Mouse (Mus musculus) myocyte (in vitro differentiated cells): Measurements from ENCODE around the gene 3110082I17Rik. TPM values are rescaled to one million over a fixed set of nuclear protein-coding genes. Genes with fewer than 3 reads are reported as not detected.
"Not testable (repeated sequence)": the region's sequence is repeated elsewhere in the genome, so short reads cannot be mapped to it uniquely, and the experiment has no call there.

Source experiments
- H3K27me3 ChIP-seq: one replicate; pipeline ENCODE4 v1.6.1; 2011; ENCODE audit not compliant: control insufficient read depth, insufficient read depth, insufficient read length
- H3K36me3 ChIP-seq: one replicate; pipeline ENCODE4 v1.6.1; 2011; ENCODE audit not compliant: control insufficient read depth, insufficient read depth
- H3K4me2 ChIP-seq: one replicate; pipeline ENCODE4 v1.6.1; 2011; ENCODE audit warnings: low read depth, control low read depth
- H3K4me3 ChIP-seq: one replicate; pipeline ENCODE4 v1.5.1; 2011; ENCODE audit warnings: mild to moderate bottlenecking, control low read depth, moderate library complexity
- H3K79me2 ChIP-seq: one replicate; pipeline ENCODE4 v1.6.1; 2011; ENCODE audit not compliant: control insufficient read depth, insufficient read depth
- H3ac ChIP-seq: one replicate; pipeline ENCODE4 v1.6.1; 2011; ENCODE audit not compliant: control insufficient read depth, insufficient read length
- CEBPB ChIP-seq: IDR thresholded peaks from 2 replicates; pipeline ENCODE4 v1.6.1; 2011; ENCODE audit warnings: mild to moderate bottlenecking, moderate library complexity; ENCODE audit not compliant: poor library complexity, insufficient read depth, severe bottlenecking
- E2F4 ChIP-seq: IDR thresholded peaks from one replicate; pipeline ENCODE4 v1.6.1; 2011; ENCODE audit warnings: mild to moderate bottlenecking, control low read depth, moderate library complexity; ENCODE audit not compliant: insufficient read depth
- MAX ChIP-seq: IDR thresholded peaks from one replicate; pipeline ENCODE4 v1.6.1; 2011; ENCODE audit warnings: low read depth, mild to moderate bottlenecking, control low read depth
- MYOD1 ChIP-seq, 3 experiments: IDR thresholded peaks; one replicate each; pipeline ENCODE4 v1.6.1; 2011; ENCODE audit warnings: control low read depth in 2 of 3, low read depth in 2 of 3, mild to moderate bottlenecking in 2 of 3, moderate library complexity in 1 of 3; ENCODE audit not compliant: insufficient read length in 2 of 3, control insufficient read depth in 1 of 3
- MYOG ChIP-seq, 3 experiments: IDR thresholded peaks; one replicate each; pipeline ENCODE4 v1.6.1; 2011; ENCODE audit warnings: control low read depth in 2 of 3, low read depth in 2 of 3, mild to moderate bottlenecking in 2 of 3; ENCODE audit not compliant: insufficient read length in 2 of 3, control insufficient read depth in 1 of 3, insufficient read depth in 1 of 3
- POLR2A ChIP-seq: IDR thresholded peaks from one replicate; pipeline ENCODE4 v1.6.1; 2011; ENCODE audit warnings: low read depth, mild to moderate bottlenecking, control low read depth, moderate library complexity; ENCODE audit not compliant: insufficient read length
- POLR2AphosphoS2 ChIP-seq: IDR thresholded peaks from one replicate; pipeline ENCODE4 v1.6.1; 2011; ENCODE audit warnings: low read depth, control low read depth; ENCODE audit not compliant: insufficient read length
- REST ChIP-seq: IDR thresholded peaks from one replicate; pipeline ENCODE4 v1.6.1; 2011; ENCODE audit warnings: mild to moderate bottlenecking, control low read depth, moderate library complexity; ENCODE audit not compliant: insufficient read depth, insufficient read length
- SRF ChIP-seq: IDR thresholded peaks from one replicate; pipeline ENCODE4 v1.6.1; 2011; ENCODE audit warnings: low read depth; ENCODE audit not compliant: control insufficient read depth, insufficient read length
- TCF12 ChIP-seq: IDR thresholded peaks from one replicate; pipeline ENCODE4 v1.6.1; 2011; ENCODE audit warnings: mild to moderate bottlenecking, control low read depth; ENCODE audit not compliant: poor library complexity, insufficient read depth, severe bottlenecking
- TCF3 ChIP-seq: IDR thresholded peaks from one replicate; pipeline ENCODE4 v1.6.1; 2011; ENCODE audit warnings: low read depth, control low read depth; ENCODE audit not compliant: insufficient read length
- USF1 ChIP-seq: IDR thresholded peaks from one replicate; pipeline ENCODE4 v1.6.1; 2011; ENCODE audit warnings: low read depth, mild to moderate bottlenecking, control low read depth, moderate library complexity
- polyA plus RNA-seq: library from polyadenylated mRNA; unstranded; fragments of >200 nt; fragmentation: generic; extraction: Trizol; gene quantifications from one replicate; pipeline ENCODE4 v1.2.1, GENCODE M21; 2012; ENCODE audit warnings: missing spikeins

Gene 3110082I17Rik
- polyA plus RNA-seq, 1 experiment: 16.4 TPM

- Histone ChIP-seq H3K4me2 (no peak overlapping the region), H3K36me3 (no peaks in the 10 kb centered on the region), H3K27me3 (no peaks in the 10 kb centered on the region), H3K4me3 (no peak overlapping the region), H3K79me2 (no peaks in the 10 kb centered on the region), H3ac (no peak overlapping the region)
- peak in 1 of 3 experiments; percentile 69 for TF ChIP-seq MYOD1 (IDR thresholded peaks at IDR 0.05; ENCODE audit: control insufficient read depth in 1 of 3, insufficient read length in 2 of 3, low read depth in 2 of 3)
- no peak for TF ChIP-seq USF1
- peak in 1 of 3 experiments; percentile 61 for TF ChIP-seq MYOG (IDR thresholded peaks at IDR 0.05; ENCODE audit: control insufficient read depth in 1 of 3, insufficient read depth in 1 of 3, insufficient read length in 2 of 3, low read depth in 2 of 3)
- no peak for TF ChIP-seq TCF3
Measured at GRCm38 (mm10) chr5:139392219-139393196, 67.8 kb downstream of the 3110082I17Rik start.

- Histone ChIP-seq H3K4me3 (no peak overlapping the region), H3K36me3 (no peaks in the 10 kb centered on the region), H3K79me2 (no peaks in the 10 kb centered on the region), H3ac (no peak overlapping the region), H3K27me3 (no peaks in the 10 kb centered on the region), H3K4me2 (no peak overlapping the region)
- TF ChIP-seq POLR2AphosphoS2: peak; percentile 55
- no peak for TF ChIP-seq POLR2A
Measured at GRCm38 (mm10) chr5:139391309-139391990, 68.9 kb downstream of the 3110082I17Rik start.

GRCm38 (mm10) chr5:139390324-139391119, 69.8 kb downstream of the 3110082I17Rik start:
- H3K79me2 ChIP-seq, H3K4me3 ChIP-seq, H3K4me2 ChIP-seq: not testable (repeated sequence)

GRCm38 (mm10) chr5:139389676-139390061, 70.7 kb downstream of the 3110082I17Rik start:
- no peak for TF ChIP-seq MYOD1 (IDR thresholded peaks at IDR 0.05; ENCODE audit: control insufficient read depth in 1 of 3, insufficient read length in 2 of 3, low read depth in 2 of 3)
- no peak for TF ChIP-seq CEBPB
- no peak for TF ChIP-seq SRF
- TF ChIP-seq TCF3: no peak
- TF ChIP-seq MYOG (IDR thresholded peaks at IDR 0.05; ENCODE audit: control insufficient read depth in 1 of 3, insufficient read depth in 1 of 3, insufficient read length in 2 of 3, low read depth in 2 of 3): no peak
- no peak for TF ChIP-seq POLR2A
- no peak for TF ChIP-seq REST
- TF ChIP-seq POLR2AphosphoS2: no peak
- Histone ChIP-seq H3K4me3 (no peak overlapping the region), H3K4me2 (no peak overlapping the region)

More at GRCm38 (mm10) chr5:139390324-139391119, 69.8 kb downstream of the 3110082I17Rik start:
- not testable (repeated sequence) for H3ac ChIP-seq, H3K36me3 ChIP-seq, H3K27me3 ChIP-seq

GRCm38 (mm10) chr5:139388694-139389675, 71.3 kb downstream of the 3110082I17Rik start:
- peak in 2 of 3 experiments; percentile 32 to 56 for TF ChIP-seq MYOD1 (IDR thresholded peaks at IDR 0.05; ENCODE audit: control insufficient read depth in 1 of 3, insufficient read length in 2 of 3, low read depth in 2 of 3)
- peak; percentile 36 for TF ChIP-seq POLR2AphosphoS2
- no peak for TF ChIP-seq MAX
- no peak for TF ChIP-seq TCF12
- TF ChIP-seq POLR2A: no peak
- TF ChIP-seq CEBPB: no peak
- no peak for TF ChIP-seq E2F4
- no peak for TF ChIP-seq SRF
- no peak for TF ChIP-seq TCF3
- no peak for TF ChIP-seq USF1
- no peak for TF ChIP-seq REST
- peak in 2 of 3 experiments; percentile 26 to 51 for TF ChIP-seq MYOG (IDR thresholded peaks at IDR 0.05; ENCODE audit: control insufficient read depth in 1 of 3, insufficient read depth in 1 of 3, insufficient read length in 2 of 3, low read depth in 2 of 3)
- Histone ChIP-seq H3K4me2 (no peak overlapping the region), H3K36me3 (no peaks in the 10 kb centered on the region), H3K79me2 (no peaks in the 10 kb centered on the region), H3ac (no peak overlapping the region), H3K4me3 (no peak overlapping the region), H3K27me3 (no peaks in the 10 kb centered on the region)

More at GRCm38 (mm10) chr5:139389676-139390061, 70.7 kb downstream of the 3110082I17Rik start:
- Histone ChIP-seq H3ac (no peak overlapping the region), H3K79me2 (no peaks in the 10 kb centered on the region), H3K36me3 (no peaks in the 10 kb centered on the region), H3K27me3 (no peaks in the 10 kb centered on the region)
